Mouse (Mus musculus): ENCODE measurements around the gene Cstad.

DNA sequence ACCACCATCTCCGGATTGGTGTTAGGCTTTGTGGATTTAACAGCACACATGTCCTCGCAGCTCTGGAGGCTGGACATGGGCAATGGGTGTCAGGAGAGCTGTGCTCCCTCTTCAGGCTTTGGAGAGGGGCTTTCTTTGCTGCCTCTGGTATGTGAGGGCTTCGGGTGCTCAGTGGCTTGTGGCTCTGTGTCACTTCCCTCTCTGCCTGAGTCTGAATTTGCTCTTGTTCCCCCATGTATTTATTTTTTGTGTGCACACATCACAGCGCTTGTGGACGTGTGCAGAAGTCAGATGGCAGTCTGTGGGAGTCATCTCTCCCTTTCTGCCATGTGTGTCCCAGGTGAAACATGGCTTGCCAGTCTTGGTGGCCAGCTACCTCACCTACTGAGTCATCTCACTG is 60.9 kb downstream of the Cstad start:
- TF ChIP-seq CTCF (IDR thresholded peaks at IDR 0.05; ENCODE audit: control insufficient read depth, insufficient read depth, low read length), result no peak
- no peak for TF ChIP-seq POLR2A (IDR thresholded peaks at IDR 0.05; ENCODE audit: borderline replicate concordance, control insufficient read depth, low read depth, low read length)

Data from bone marrow, adult 2 months (tissue).